Mouse (Mus musculus): ENCODE results near the gene Fam89b. TPM values are rescaled to one million over a fixed set of nuclear protein-coding genes. Genes with fewer than 3 reads are reported as not detected.

Gene Fam89b
- total RNA-seq, 1 experiment from 2014 or later = 24.4 TPM

GRCm38 (mm10) chr19:5740320-5741317, 11.2 kb upstream of the Fam89b start, which contains the start of gene Ltbp3:
TSS of gene Ltbp3 (plus strand) at chr19:5740904.
- no peak for ATAC-seq (ENCODE audit: extremely low read depth, insufficient number of reproducible peaks, low FRiP score, poor library complexity, severe bottlenecking)

- no peak for ATAC-seq (ENCODE audit: extremely low read depth, insufficient number of reproducible peaks, low FRiP score, poor library complexity, severe bottlenecking)
Observed at GRCm38 (mm10) chr19:5739446-5739845, 10.0 kb upstream of the Fam89b start.

- no peak for ATAC-seq (ENCODE audit: extremely low read depth, insufficient number of reproducible peaks, low FRiP score, poor library complexity, severe bottlenecking)
Observed at GRCm38 (mm10) chr19:5734325-5734724, 4.9 kb upstream of the Fam89b start.

GRCm38 (mm10) chr19:5731264-5731978, 2.0 kb upstream of the Fam89b start:
- peak; percentile 79 for ATAC-seq (ENCODE audit: extremely low read depth, insufficient number of reproducible peaks, low FRiP score, poor library complexity, severe bottlenecking)

- ATAC-seq (ENCODE audit: extremely low read depth, insufficient number of reproducible peaks, low FRiP score, poor library complexity, severe bottlenecking) = no peak
Observed at GRCm38 (mm10) chr19:5730314-5731186, 1.1 kb upstream of the Fam89b start.

GRCm38 (mm10) chr19:5728631-5729443, 616 bp downstream of the Fam89b start:
- ATAC-seq (ENCODE audit: extremely low read depth, insufficient number of reproducible peaks, low FRiP score, poor library complexity, severe bottlenecking) = no peak

GRCm38 (mm10) chr19:5727701-5728100, 1.8 kb downstream of the Fam89b start:
- peak; percentile 37 for ATAC-seq (ENCODE audit: extremely low read depth, insufficient number of reproducible peaks, low FRiP score, poor library complexity, severe bottlenecking)

- ATAC-seq (ENCODE audit: extremely low read depth, insufficient number of reproducible peaks, low FRiP score, poor library complexity, severe bottlenecking) = no peak
Observed at GRCm38 (mm10) chr19:5726961-5727578, 2.4 kb downstream of the Fam89b start.

- ATAC-seq (ENCODE audit: extremely low read depth, insufficient number of reproducible peaks, low FRiP score, poor library complexity, severe bottlenecking) = no peak
Observed at GRCm38 (mm10) chr19:5725767-5726515, 3.5 kb downstream of the Fam89b start, which contains the start of gene Ehbp1l1. TSS of gene Ehbp1l1 (minus strand) at chr19:5726317.

- no peak for ATAC-seq (ENCODE audit: extremely low read depth, insufficient number of reproducible peaks, low FRiP score, poor library complexity, severe bottlenecking)
Observed at GRCm38 (mm10) chr19:5725029-5725707, 4.3 kb downstream of the Fam89b start.

GRCm38 (mm10) chr19:5724549-5724941, 4.9 kb downstream of the Fam89b start:
- peak; percentile 72 for ATAC-seq (ENCODE audit: extremely low read depth, insufficient number of reproducible peaks, low FRiP score, poor library complexity, severe bottlenecking)

GRCm38 (mm10) chr19:5723934-5724548, 5.4 kb downstream of the Fam89b start:
- ATAC-seq (ENCODE audit: extremely low read depth, insufficient number of reproducible peaks, low FRiP score, poor library complexity, severe bottlenecking) = no peak

GRCm38 (mm10) chr19:5722848-5723425, 6.5 kb downstream of the Fam89b start:
- no peak for ATAC-seq (ENCODE audit: extremely low read depth, insufficient number of reproducible peaks, low FRiP score, poor library complexity, severe bottlenecking)

- ATAC-seq (ENCODE audit: extremely low read depth, insufficient number of reproducible peaks, low FRiP score, poor library complexity, severe bottlenecking) = no peak
Observed at GRCm38 (mm10) chr19:5721233-5721632, 8.2 kb downstream of the Fam89b start.

- ATAC-seq (ENCODE audit: extremely low read depth, insufficient number of reproducible peaks, low FRiP score, poor library complexity, severe bottlenecking) = no peak
Observed at GRCm38 (mm10) chr19:5716955-5717354, 12.5 kb downstream of the Fam89b start.
